Mouse (Mus musculus) CH12.LX (cell line): ENCODE measurements around the gene Srsf2. TPM values are rescaled to one million over a fixed set of nuclear protein-coding genes. Genes with fewer than 3 reads are reported as not detected.

Source experiments
- DNase-seq: peaks from one replicate; pipeline ENCODE4 v3.0.0-alpha.2; 2013; ENCODE audit errors: extremely low read depth
- H3K27ac ChIP-seq: 2 replicates; pipeline ENCODE4 v1.5.1; 2012; ENCODE audit warnings: low read depth, mild to moderate bottlenecking, control low read depth, moderate library complexity; ENCODE audit not compliant: insufficient read depth
- H3K27me3 ChIP-seq: replicated peaks from 2 replicates; pipeline ENCODE3; 2012; ENCODE audit warnings: inconsistent platforms
- H3K36me3 ChIP-seq, 2 experiments: replicated peaks in 1 of 2; 2 replicates each; pipeline versions ENCODE3 to v1.6.1; 2012; ENCODE audit warnings: inconsistent platforms in 1 of 2, low read length in 1 of 2, mild to moderate bottlenecking in 1 of 2, mixed read lengths in 1 of 2, moderate library complexity in 1 of 2; ENCODE audit not compliant: control insufficient read depth in 1 of 2, insufficient read depth in 1 of 2
- H3K4me1 ChIP-seq, 2 experiments: 2 replicates each; pipeline ENCODE4 v1.6.1; 2012; ENCODE audit warnings: inconsistent platforms in 1 of 2, moderate library complexity in 1 of 2; ENCODE audit not compliant: insufficient read depth in 2 of 2, control insufficient read depth in 1 of 2
- H3K4me2 ChIP-seq: 2 replicates; pipeline ENCODE4 v1.6.1; 2012; ENCODE audit warnings: low read depth, mild to moderate bottlenecking, control low read depth; ENCODE audit not compliant: poor library complexity, insufficient read depth, severe bottlenecking
- H3K4me3 ChIP-seq, 3 experiments: fragments of 150-350 bp in 1 of 3; sonication (generic) in 1 of 3; replicated peaks in 1 of 3; 2 replicates each; pipeline versions ENCODE3 to v1.5.1; 2011 to 2012; ENCODE audit warnings: low read depth in 2 of 3, low read length in 2 of 3, mild to moderate bottlenecking in 2 of 3, moderate library complexity in 2 of 3, control low read depth in 1 of 3, improper control_type of control experiment in 1 of 3, inconsistent platforms in 1 of 3, mixed read lengths in 1 of 3; ENCODE audit not compliant: poor library complexity in 1 of 3
- H3K79me2 ChIP-seq: replicated peaks from 2 replicates; pipeline ENCODE4 v1.6.1; 2012; ENCODE audit warnings: mild to moderate bottlenecking, moderate library complexity; ENCODE audit not compliant: control insufficient read depth, poor library complexity, insufficient read depth, severe bottlenecking; ENCODE audit errors: extremely low read depth
- H3K9ac ChIP-seq: 2 replicates; pipeline ENCODE4 v1.6.1; 2012; ENCODE audit warnings: low read depth, mild to moderate bottlenecking, control low read depth, moderate library complexity; ENCODE audit not compliant: insufficient read depth
- H3K9me3 ChIP-seq: replicated peaks from 2 replicates; pipeline ENCODE3; 2012; ENCODE audit warnings: low read length, inconsistent platforms, mixed read lengths
- E2F4 ChIP-seq: IDR thresholded peaks from 2 replicates; pipeline ENCODE4 v1.6.1; 2011; ENCODE audit warnings: low read depth, low read length, improper control_type of control experiment; ENCODE audit not compliant: insufficient replicate concordance
- IRF4 ChIP-seq: IDR thresholded peaks from 2 replicates; pipeline ENCODE4 v1.6.1; 2014; ENCODE audit warnings: low read depth, mild to moderate bottlenecking, inconsistent platforms, low read length, improper control_type of control experiment
- JUND ChIP-seq: conservative IDR thresholded peaks from 2 replicates; pipeline ENCODE4 v1.6.1; 2011; ENCODE audit warnings: low read depth, low read length, improper control_type of control experiment
- POLR2A ChIP-seq: IDR thresholded peaks from 2 replicates; pipeline ENCODE4 v1.6.1; 2011; ENCODE audit warnings: low read depth, mild to moderate bottlenecking, improper control_type of control experiment, low read length
- TBP ChIP-seq: conservative IDR thresholded peaks from 2 replicates; pipeline ENCODE4 v1.6.1; 2011; ENCODE audit warnings: low read depth, low read length, improper control_type of control experiment
- ZNF384 ChIP-seq: IDR thresholded peaks from 2 replicates; pipeline ENCODE4 v1.6.1; 2012; ENCODE audit warnings: low read depth, low read length, improper control_type of control experiment, inconsistent platforms
- dilution Hi-C: fragments of 300-500 bp; cut with MboI; formaldehyde crosslinking; loops from 2 replicates; pipeline ENCODE4 v1.14.3; 2020; ENCODE audit warnings: low sequenced_read_pairs; ENCODE audit not compliant: extremely low pct_unique_long_range_greater_than_20kb, extremely low pct_ligation_motif_present
- in situ Hi-C: fragments of 300-500 bp; cut with MboI; formaldehyde crosslinking; loops from 3 replicates; pipeline ENCODE4 v1.14.3; 2019; ENCODE audit warnings: low sequenced_read_pairs, low pct_ligation_motif_present, low pct_unique_long_range_greater_than_20kb, mixed read lengths
- polyA plus RNA-seq: library from polyadenylated mRNA; unstranded; fragments of >175 nt; gene quantifications from 2 replicates; pipeline ENCODE4 v1.2.1, GENCODE M21; 2012; ENCODE audit warnings: low read depth; ENCODE audit not compliant: insufficient read length
- total RNA-seq, 2 experiments: library from RNA; depleted of rRNA; stranded (reverse); fragments of 300-350 nt in 1 of 2; fragments of >200 nt in 1 of 2; gene quantifications; 2 replicates each; pipeline ENCODE4 v1.2.3; 2012 to 2014

Gene Srsf2
- total and polyA plus RNA-seq, 3 experiments = 298 to 1,224 (median 471) TPM

DNA sequence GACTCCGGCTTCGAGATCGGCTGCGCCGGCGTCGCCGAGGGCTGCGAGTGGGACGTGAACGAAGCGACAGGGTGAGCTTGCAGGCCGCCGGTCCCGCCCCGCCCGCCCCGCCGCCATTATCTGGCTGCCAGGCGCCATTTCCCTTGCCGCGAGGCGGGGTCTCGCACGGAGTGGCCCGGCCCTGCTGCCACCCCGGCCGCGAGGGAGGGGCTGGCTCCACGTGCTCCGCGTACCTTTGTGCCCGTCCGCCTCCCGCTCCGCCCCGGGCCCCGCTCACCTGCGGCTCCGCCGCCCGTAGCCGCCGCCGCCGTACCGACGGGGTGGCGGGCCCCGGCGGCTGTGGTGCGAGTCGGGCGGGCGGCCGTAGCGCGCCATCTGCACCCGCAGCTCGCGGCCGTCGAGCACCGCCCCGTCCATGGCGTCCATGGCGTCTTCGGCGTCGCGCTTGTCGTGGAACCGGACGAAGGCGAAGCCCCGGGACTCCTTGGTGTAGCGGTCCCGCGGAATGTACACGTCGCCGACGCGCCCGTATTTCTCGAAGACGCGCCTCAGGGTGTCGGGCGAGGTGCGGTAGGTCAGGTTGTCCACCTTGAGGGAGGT is 503 bp downstream of the Srsf2 start, which contains the start of gene Mfsd11:
Gene Mfsd11 (plus strand): TSS at position 150 of the 600 bp plus-strand sequence.
- in situ Hi-C loops = no loop called here
- DNase-seq = peak; percentile 58

DNA sequence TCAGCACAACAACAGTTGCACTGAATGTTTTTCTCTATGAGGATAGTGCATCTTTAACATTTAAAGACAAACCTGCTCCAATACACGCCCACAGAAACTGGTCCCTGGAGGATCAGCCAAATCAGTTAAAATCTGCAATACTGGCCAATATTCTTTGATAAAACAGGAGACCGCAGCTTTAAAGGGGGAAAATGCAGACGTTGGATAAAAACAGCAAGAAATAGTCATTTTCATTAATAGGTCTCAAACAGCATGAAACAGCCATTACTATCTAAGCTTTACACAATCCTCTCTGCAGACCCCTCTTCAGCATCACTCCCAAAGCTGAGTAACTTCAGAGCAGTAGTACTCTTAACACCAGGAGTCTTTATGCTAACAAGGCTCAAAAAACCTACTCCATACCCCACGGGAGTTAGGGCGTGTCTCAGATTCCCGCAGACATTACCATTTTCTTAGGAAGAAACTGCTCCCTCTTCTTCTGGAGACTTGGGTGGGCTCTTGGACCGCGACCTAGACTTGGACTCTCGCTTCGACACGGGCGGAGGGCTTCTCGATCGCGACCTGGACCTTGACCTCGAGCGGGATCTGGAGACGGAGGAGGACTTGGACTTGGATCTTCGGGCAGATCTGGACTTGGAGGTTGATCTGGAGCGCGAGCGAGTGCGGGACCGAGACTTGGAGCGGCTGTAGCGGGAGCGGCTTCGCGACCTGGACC is 1.2 kb downstream of the Srsf2 start:
- TF ChIP-seq POLR2A (peak; percentile 46), JUND (no peak)
- H3K9me3 ChIP-seq = no peaks in the 10 kb centered on the region
- H3K4me2 ChIP-seq = peak overlapping the region; percentile 83
- peak overlapping the region; percentile 92 for H3K9ac ChIP-seq
- DNase-seq = peak; percentile 40
- peaks cover 52% of the 10 kb centered on the region for H3K79me2 ChIP-seq
- dilution Hi-C loops (no loop called here), in situ Hi-C loops (no loop called here)
- peaks cover 29 to 50% of the 10 kb centered on the region in 2 experiments for H3K36me3 ChIP-seq
- H3K4me1 ChIP-seq = peaks cover 2 to 45% of the 10 kb centered on the region in 2 experiments; a peak in 2 of 4 replicates
- peak overlapping the region; percentile 6; the same call in 1 of the 2 replicates for H3K27ac ChIP-seq
- no peaks in the 10 kb centered on the region for H3K27me3 ChIP-seq
- H3K4me3 ChIP-seq = peak overlapping the region; percentile 88 to 95 (median 92)

More for the DNA sequence above, 503 bp downstream of the Srsf2 start, which contains the start of gene Mfsd11:
- peaks cover 47% of the 10 kb centered on the region for H3K79me2 ChIP-seq
- TF ChIP-seq POLR2A (no peak), IRF4 (no peak), E2F4 (no peak)
- peak within 1 kb of the TSS; percentile 92 for H3K9ac ChIP-seq
- no peaks in the 10 kb centered on the region for H3K27me3 ChIP-seq
- H3K27ac ChIP-seq = peak within 1 kb of the TSS; percentile 92
- peaks cover 29 to 48% of the 10 kb centered on the region in 2 experiments for H3K36me3 ChIP-seq
- H3K9me3 ChIP-seq = no peaks in the 10 kb centered on the region
- H3K4me1 ChIP-seq = peaks cover 2 to 38% of the 10 kb centered on the region in 2 experiments; a peak in 2 of 4 replicates
- peak within 1 kb of the TSS; percentile 83 for H3K4me2 ChIP-seq
- H3K4me3 ChIP-seq = peak within 1 kb of the TSS; percentile 88 to 95 (median 92)
- dilution Hi-C loops = no loop called here

DNA sequence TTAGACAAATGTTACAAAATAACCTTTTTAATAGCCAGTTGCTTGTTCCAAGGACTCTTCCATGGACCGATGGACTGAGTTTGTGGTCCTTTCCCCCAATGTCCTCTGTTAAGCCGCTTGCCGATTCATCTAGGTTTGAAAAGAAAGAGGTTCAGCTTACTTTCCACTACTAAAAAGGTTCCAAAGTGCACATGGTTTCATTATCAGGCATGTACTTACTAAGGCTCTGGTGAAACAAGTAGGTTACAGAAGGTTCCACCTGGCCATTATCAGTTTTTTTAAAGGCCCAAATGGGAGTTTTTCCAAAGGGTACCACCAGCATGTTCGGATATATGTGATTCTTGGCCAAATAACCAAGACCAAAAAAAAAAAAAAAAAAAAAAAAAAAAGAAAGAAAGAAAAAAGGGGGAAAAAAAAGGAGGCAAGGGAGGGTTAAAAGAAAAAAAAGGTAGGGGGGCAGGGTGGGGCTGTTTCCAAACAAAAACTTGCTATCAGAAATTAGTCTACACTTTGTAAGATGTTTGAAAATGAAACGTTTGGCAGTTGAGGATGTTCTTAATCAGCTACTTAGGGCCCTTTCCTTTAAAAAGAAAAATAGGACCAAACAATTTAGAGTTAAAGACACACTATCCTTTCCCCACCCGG is 1.9 kb downstream of the Srsf2 start:
- no peak overlapping the region for H3K27ac ChIP-seq
- in situ Hi-C loops = no loop called here
- 0 out of 2 replicates have a peak, but pooled peaks have one; percentile 3 for TF ChIP-seq TBP
- TF ChIP-seq ZNF384 = no peak
- TF ChIP-seq, all 38 proteins: peak for 1
- peak overlapping the region; percentile 83 for H3K4me2 ChIP-seq
- peak; percentile 25 for DNase-seq
- no peaks in the 10 kb centered on the region for H3K27me3 ChIP-seq
- H3K4me1 ChIP-seq = peaks cover 5 to 53% of the 10 kb centered on the region in 2 experiments; a peak in 3 of 4 replicates
- H3K36me3 ChIP-seq = peaks cover 29 to 53% of the 10 kb centered on the region in 2 experiments
- dilution Hi-C loops = no loop called here
- H3K9ac ChIP-seq = peak overlapping the region; percentile 92
- peak overlapping the region; percentile 88 to 95 (median 92) for H3K4me3 ChIP-seq
- H3K79me2 ChIP-seq = peaks cover 57% of the 10 kb centered on the region
- no peaks in the 10 kb centered on the region for H3K9me3 ChIP-seq
